10 mouse cellular contexts compared by ENCODE assay signal in the genomic region with DNA sequence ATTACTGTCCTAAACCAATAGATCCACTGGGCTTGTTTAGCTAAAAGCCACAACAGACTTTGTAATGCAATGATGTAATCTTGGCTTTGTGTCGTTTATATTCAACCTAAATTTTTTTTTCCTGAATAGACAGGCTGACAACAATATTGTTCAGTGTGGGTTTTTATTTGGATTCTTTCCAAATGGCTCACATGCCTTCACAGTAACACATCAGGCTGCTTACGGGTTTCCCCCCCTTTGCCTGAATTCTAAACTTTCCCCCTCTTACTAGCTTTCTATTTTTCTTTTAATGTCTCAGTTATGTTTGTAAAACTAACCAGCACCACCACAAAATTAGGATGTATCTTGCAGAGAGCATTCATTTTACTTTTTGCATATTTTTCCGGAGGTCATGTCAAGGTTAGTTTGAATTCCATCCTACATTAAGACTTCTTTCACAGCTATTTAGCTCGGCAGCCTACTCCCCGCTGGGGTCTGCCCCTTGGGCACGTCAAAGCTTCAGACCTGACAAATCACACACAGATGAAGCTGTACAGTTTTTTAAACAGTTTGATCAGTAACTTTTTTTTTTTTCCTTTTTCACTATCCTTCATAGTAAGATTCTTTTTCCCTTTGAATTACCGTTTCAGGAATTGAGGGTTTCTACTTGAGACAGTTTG.
A peak's percentile ranks its signal among the peaks of the same experiment; 100 is the strongest.
DNase-seq lines count a peak whose midpoint lies in the region; ATAC-seq and TF ChIP-seq lines count a peak whose summit lies in the region.
"Had no signal": no experiment of that assay in that cellular context is flagged by ENCODE, and none has a peak within 500 bp of the region (broad histone marks: within the 10 kb centered on the region; RNA-seq: fewer than 3 reads in every experiment).

No protein-coding gene starts in this region.

- no peaks in the 10 kb centered on the region for H3K9me3 ChIP-seq in CH12.LX (replicated peaks; ENCODE audit: low read length)
- no peaks in the 10 kb centered on the region for H3K9me3 ChIP-seq in forebrain, embryonic 14.5 days (replicated peaks; ENCODE audit: control insufficient read depth, low read length)
- no peaks in the 10 kb centered on the region for H3K9me3 ChIP-seq in midbrain, embryonic 13.5 days

- WGBS in forebrain, embryonic 14.5 days: 1% methylated on average over 7 of the region's 7 CpGs
- 4% methylated on average over 7 of the region's 7 CpGs for WGBS in midbrain, embryonic 13.5 days

- intact Hi-C loops in heart, postnatal 25 days (cut with DNase I): no loop called here

- no peak for TF ChIP-seq EP300 in CH12.LX (IDR thresholded peaks at IDR 0.05; ENCODE audit: low read length)

- no peak overlapping the region for H3K9ac ChIP-seq in CH12.LX (ENCODE audit: insufficient read depth, low read depth)
- H3K9ac ChIP-seq in forebrain, embryonic 14.5 days (ENCODE audit: low read length): no peak overlapping the region; the same call in 1 of the 2 replicates
- H3K9ac ChIP-seq in midbrain, embryonic 13.5 days (replicated peaks): no peak overlapping the region
- H3K9ac ChIP-seq: liver, postnatal 0 days had no signal

- no peaks in the 10 kb centered on the region for H3K36me3 ChIP-seq in CH12.LX (replicated peaks in 1 of 2; ENCODE audit: control insufficient read depth in 1 of 2, insufficient read depth in 1 of 2, low read length in 1 of 2)
- no peaks in the 10 kb centered on the region for H3K36me3 ChIP-seq in forebrain, embryonic 14.5 days (ENCODE audit: control insufficient read depth, insufficient read depth, low read length)
- no peaks in the 10 kb centered on the region for H3K36me3 ChIP-seq in midbrain, embryonic 13.5 days

- no peak overlapping the region for H3K27ac ChIP-seq in CH12.LX (ENCODE audit: insufficient read depth, low read depth)
- H3K27ac ChIP-seq in forebrain, embryonic 14.5 days (ENCODE audit: low read depth, low read length): peak overlapping the region; percentile 45; the same call in 1 of the 2 replicates
- peak overlapping the region; percentile 58 for H3K27ac ChIP-seq in midbrain, embryonic 13.5 days

- no peak for DNase-seq in CH12.LX (ENCODE audit: extremely low read depth)
- peak; percentile 41 for DNase-seq in R1 (ENCODE audit: low read depth, low spot score)
- DNase-seq in forebrain, embryonic 14.5 days (ENCODE audit: low spot score): peak; percentile 88
- DNase-seq in testis, postnatal 14 days (ENCODE audit: low spot score): no peak
- no peak for DNase-seq in heart, postnatal 25 days (ENCODE audit: low spot score)
- DNase-seq: liver, postnatal 0 days; right cerebral cortex, postnatal 25 days had no signal

- ATAC-seq in forebrain, embryonic 14.5 days: peak; percentile 70
- 0 out of 2 replicates have a peak, but pooled peaks have one; percentile 63 for ATAC-seq in midbrain, embryonic 13.5 days
- ATAC-seq in megakaryocyte, adult 5-6 weeks (ENCODE audit: poor library complexity, severe bottlenecking): no peak
- ATAC-seq: intestine, embryonic 16.5 days; liver, postnatal 0 days had no signal

- TF ChIP-seq POLR2A in CH12.LX (IDR thresholded peaks at IDR 0.05; ENCODE audit: low read depth, low read length): no peak

- in situ Hi-C loops in CH12.LX (cut with MboI; ENCODE audit: low pct_ligation_motif_present, low pct_unique_long_range_greater_than_20kb, low sequenced_read_pairs): no loop called here

- no peaks in the 10 kb centered on the region for H3K79me2 ChIP-seq in CH12.LX (replicated peaks; ENCODE audit: control insufficient read depth, extremely low read depth, insufficient read depth, poor library complexity, severe bottlenecking)

- dilution Hi-C loops in CH12.LX (cut with MboI; ENCODE audit: extremely low pct_ligation_motif_present, extremely low pct_unique_long_range_greater_than_20kb, low sequenced_read_pairs): no loop called here

- TF ChIP-seq CTCF in CH12.LX (conservative IDR thresholded peaks at IDR 0.05 in 1 of 2, IDR thresholded peaks at IDR 0.05 in 1 of 2; ENCODE audit: low read depth in 2 of 2, low read length in 2 of 2): no peak

- peaks cover 0 to 7% of the 10 kb centered on the region in 2 experiments; a peak in 1 of 4 replicates for H3K4me1 ChIP-seq in CH12.LX (ENCODE audit: control insufficient read depth in 1 of 2, insufficient read depth in 2 of 2)
- peaks cover 52% of the 10 kb centered on the region for H3K4me1 ChIP-seq in forebrain, embryonic 14.5 days (ENCODE audit: control insufficient read depth, insufficient read depth, low read length)
- peaks cover 74% of the 10 kb centered on the region for H3K4me1 ChIP-seq in midbrain, embryonic 13.5 days (replicated peaks)

- H3K4me2 ChIP-seq in CH12.LX (ENCODE audit: insufficient read depth, low read depth, poor library complexity, severe bottlenecking): peak overlapping the region; percentile 44; the same call in 1 of the 2 replicates
- peak overlapping the region; percentile 31 for H3K4me2 ChIP-seq in forebrain, embryonic 14.5 days (ENCODE audit: low read length)
- H3K4me2 ChIP-seq in midbrain, embryonic 13.5 days (replicated peaks): peak overlapping the region; percentile 32; the same call in 1 of the 2 replicates

- no peaks in the 10 kb centered on the region for H3K27me3 ChIP-seq in CH12.LX (replicated peaks)
- H3K27me3 ChIP-seq in forebrain, embryonic 14.5 days (replicated peaks; ENCODE audit: control insufficient read depth, insufficient read depth, low read length): no peaks in the 10 kb centered on the region
- H3K27me3 ChIP-seq in midbrain, embryonic 13.5 days: no peaks in the 10 kb centered on the region

- TF ChIP-seq RAD21 in CH12.LX (IDR thresholded peaks at IDR 0.05; ENCODE audit: low read depth, low read length): no peak

- no peak overlapping the region for H3K4me3 ChIP-seq in CH12.LX (replicated peaks in 1 of 3; ENCODE audit: low read depth in 2 of 3, low read length in 2 of 3, poor library complexity in 1 of 3)
- H3K4me3 ChIP-seq in forebrain, embryonic 14.5 days (ENCODE audit: low read depth, low read length): no peak overlapping the region
- no peak overlapping the region for H3K4me3 ChIP-seq in midbrain, embryonic 13.5 days (replicated peaks)

TF ChIP-seq in CH12.LX, 34 proteins besides CTCF, POLR2A, EP300 and RAD21:
- TF ChIP-seq IRF4 (IDR thresholded peaks at IDR 0.05; ENCODE audit: low read depth, low read length) (no peak), ZKSCAN1 (IDR thresholded peaks at IDR 0.05; ENCODE audit: borderline replicate concordance, low read depth, low read length) (no peak), CHD2 (IDR thresholded peaks at IDR 0.05; ENCODE audit: low read length) (no peak), GABPA (IDR thresholded peaks at IDR 0.05; ENCODE audit: insufficient replicate concordance, low read depth, low read length) (no peak), TBP (conservative IDR thresholded peaks at IDR 0.05; ENCODE audit: low read depth, low read length) (no peak), CHD1 (IDR thresholded peaks at IDR 0.05; ENCODE audit: low read depth, low read length) (no peak), MYC (IDR thresholded peaks at IDR 0.05; ENCODE audit: low read depth, low read length) (no peak), UBTF (IDR thresholded peaks at IDR 0.05; ENCODE audit: low read depth, low read length) (no peak), PAX5 (IDR thresholded peaks at IDR 0.05; ENCODE audit: low read length) (no peak), ZC3H11A (IDR thresholded peaks at IDR 0.05; ENCODE audit: low read depth, low read length) (no peak), NELFE (IDR thresholded peaks at IDR 0.05; ENCODE audit: low read depth, low read length) (no peak)

Comparison
In these comparisons a context has a peak if more than half of its experiments do, and no peak if none do; other contexts are left out.
1. DNase-seq: peak in R1 (single experiment) and forebrain, embryonic 14.5 days (single experiment); none in CH12.LX (single experiment), testis, postnatal 14 days (single experiment) and heart, postnatal 25 days (single experiment).
2. Peak in every context shown above with its lines, with median percentiles within 50 percentile points of each other: H3K4me2 ChIP-seq.